9 mouse cellular contexts compared by ENCODE assay signal in the genomic region with DNA sequence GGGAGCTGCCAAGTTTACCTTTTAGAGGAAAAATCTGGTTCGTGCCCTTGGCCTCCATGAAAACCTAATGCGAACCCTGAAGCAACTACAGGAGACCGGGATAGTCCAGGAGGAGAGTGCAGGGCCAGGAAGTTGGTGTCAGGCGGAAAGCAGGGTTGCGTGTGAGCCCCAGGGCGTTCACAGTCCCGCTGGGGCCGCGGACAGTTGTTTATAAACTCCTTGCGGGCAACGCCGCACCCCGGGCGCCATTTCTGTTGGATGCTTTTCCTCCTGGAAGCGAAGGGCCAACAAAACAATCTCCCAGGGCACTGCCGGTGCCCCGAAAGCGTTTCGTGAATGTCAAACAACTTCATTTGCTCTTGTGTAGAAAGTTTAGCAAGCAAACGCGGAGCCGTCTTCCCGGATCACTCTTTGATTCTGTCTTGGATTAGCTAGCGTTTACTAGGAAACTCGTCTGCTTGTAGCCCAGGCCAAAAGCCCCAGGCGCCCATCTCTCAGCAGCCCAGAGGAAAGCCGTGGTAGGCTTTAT. TPM values are rescaled to one million over a fixed set of nuclear protein-coding genes. Genes with fewer than 3 reads are reported as not detected.
DNase-seq lines count a peak whose midpoint lies in the region; ATAC-seq and TF ChIP-seq lines count a peak whose summit lies in the region.
"Had no signal": no experiment of that assay in that cellular context is flagged by ENCODE, and none has a peak within 500 bp of the region (broad histone marks: within the 10 kb centered on the region; RNA-seq: fewer than 3 reads in every experiment).

No protein-coding gene starts in this region.

- peaks cover 94% of the 10 kb centered on the region for H3K27me3 ChIP-seq in lung, embryonic 14.5 days (ENCODE audit: insufficient read depth, low read length)
- peaks cover 71% of the 10 kb centered on the region for H3K27me3 ChIP-seq in small intestine, adult 2 months (ENCODE audit: control insufficient read depth, insufficient read depth, low read length)

- H3K4me3 ChIP-seq in lung, embryonic 14.5 days (ENCODE audit: low read depth, low read length), result peak overlapping the region; percentile 30
- peak overlapping the region; percentile 3; the same call in 1 of the 2 replicates for H3K4me3 ChIP-seq in embryonic fibroblast, embryonic 13.5 days (ENCODE audit: insufficient read depth, low read length)
- peak overlapping the region; percentile 2; the same call in 1 of the 2 replicates for H3K4me3 ChIP-seq in small intestine, adult 2 months (ENCODE audit: low read depth, low read length)

- TF ChIP-seq CTCF in lung, embryonic 14.5 days (IDR thresholded peaks at IDR 0.05; ENCODE audit: low read depth), result no peak
- no peak for TF ChIP-seq CTCF in embryonic fibroblast, embryonic 13.5 days (IDR thresholded peaks at IDR 0.05; ENCODE audit: borderline replicate concordance, insufficient read depth, low read length)
- no peak for TF ChIP-seq CTCF in small intestine, adult 2 months (IDR thresholded peaks at IDR 0.05; ENCODE audit: extremely low read depth, insufficient read length, insufficient replicate concordance, low read depth, low read length)

- no peaks in the 10 kb centered on the region for H3K36me3 ChIP-seq in lung, embryonic 14.5 days (ENCODE audit: insufficient read depth)
- H3K36me3 ChIP-seq in small intestine, adult 2 months (ENCODE audit: control insufficient read depth, insufficient read depth, low read length), result no peaks in the 10 kb centered on the region

- TF ChIP-seq POLR2A in embryonic fibroblast, embryonic 13.5 days (IDR thresholded peaks at IDR 0.05; ENCODE audit: low read depth, low read length), result no peak
- TF ChIP-seq POLR2A in small intestine, adult 2 months (IDR thresholded peaks at IDR 0.05; ENCODE audit: low read depth, low read length), result no peak

- peak; percentile 49 for DNase-seq in lung, embryonic 14.5 days
- DNase-seq in lung, postnatal 14 days, result no peak
- DNase-seq in kidney, postnatal 10 days, result peak; percentile 21
- no peak for DNase-seq in left cerebral cortex, postnatal 14 days (ENCODE audit: low spot score in 2 of 2)
- DNase-seq in spleen, postnatal 14 days (ENCODE audit: low spot score in 2 of 2), result no peak

- peak overlapping the region; percentile 6; the same call in 1 of the 2 replicates for H3K9ac ChIP-seq in lung, embryonic 14.5 days

- no peak overlapping the region for H3K27ac ChIP-seq in lung, embryonic 14.5 days (ENCODE audit: low read depth)
- peak overlapping the region; percentile 46; the same call in 1 of the 2 replicates for H3K27ac ChIP-seq in embryonic fibroblast, embryonic 13.5 days (ENCODE audit: insufficient read depth, low read length)
- no peak overlapping the region for H3K27ac ChIP-seq in small intestine, adult 2 months (ENCODE audit: insufficient read depth, low read depth, low read length)
- H3K27ac ChIP-seq: macrophage had no signal

- H3K4me1 ChIP-seq in lung, embryonic 14.5 days (ENCODE audit: insufficient read depth), result no peaks in the 10 kb centered on the region
- H3K4me1 ChIP-seq in embryonic fibroblast, embryonic 13.5 days (ENCODE audit: control insufficient read depth, insufficient read depth, low read length), result no peaks in the 10 kb centered on the region; the same call in 1 of the 2 replicates
- H3K4me1 ChIP-seq in small intestine, adult 2 months (ENCODE audit: control insufficient read depth, insufficient read depth, insufficient read length, low read length), result no peaks in the 10 kb centered on the region

- no peak for ATAC-seq in lung, embryonic 14.5 days (ENCODE audit: insufficient read depth)
- ATAC-seq in cerebellum, adult (ENCODE audit: insufficient number of reproducible peaks, low FRiP score, low TSS enrichment), result no peak

- H3K9me3 ChIP-seq in lung, embryonic 14.5 days (ENCODE audit: low read depth, low read length), result no peaks in the 10 kb centered on the region

- peak overlapping the region; percentile 58 for H3K4me2 ChIP-seq in lung, embryonic 14.5 days

- WGBS in lung, embryonic 14.5 days, result 1% methylated on average over 27 of the region's 27 CpGs
- WGBS in small intestine, adult 2 months, result 2% methylated on average over 27 of the region's 27 CpGs

- intact Hi-C loops in left cerebral cortex, postnatal 14 days (cut with DNase I), result loop anchor here (5.0 kb wide), 2 partner anchors 84 to 146 kb away; no protein-coding TSS in a partner anchor

RNA-seq across cellular contexts. Expression of a gene that starts 11.1 kb away (rescaled TPM):
- polyA plus RNA-seq in lung, embryonic 14.5 days (2014; fragmentation: Nextera tagmentation; extraction: Ambion mirVana), result 1.8 TPM in 2 replicates
- polyA plus RNA-seq in embryonic fibroblast, embryonic 13.5 days (2011; ENCODE audit: insufficient read length, low read depth, missing spikeins), result not detected in 2 replicates
- polyA plus RNA-seq in small intestine, adult 2 months (2012; rRNA removed), result 0.43 and 1.1 TPM in 2 replicates
- total RNA-seq in left cerebral cortex, postnatal 14 days (2021), result not detected
- polyA plus RNA-seq: macrophage had no signal

Comparison
In these comparisons a context has a peak if more than half of its experiments do, and no peak if none do; other contexts are left out.
1. DNase-seq: peak in lung, embryonic 14.5 days (single experiment) and kidney, postnatal 10 days (single experiment); none in lung, postnatal 14 days (single experiment), left cerebral cortex, postnatal 14 days (0 of 2) and spleen, postnatal 14 days (0 of 2).
2. Peak in every context shown above with its lines, with median percentiles within 50 percentile points of each other: H3K4me3 ChIP-seq.